Mouse (Mus musculus): ENCODE results near the gene Man2a1. TPM values are rescaled to one million over a fixed set of nuclear protein-coding genes. Genes with fewer than 3 reads are reported as not detected.

Man2a1 gene
- polyA plus RNA-seq, 1 experiment from 2014 or later: 3.0 TPM

- H3K4me3 ChIP-seq (ENCODE audit: low read depth, low read length): no peak overlapping the region
- ATAC-seq (ENCODE audit: low FRiP score): no peak
- H3K27me3 ChIP-seq (ENCODE audit: control insufficient read depth, insufficient read depth, low read length): no peaks in the 10 kb centered on the region
- no peak overlapping the region for H3K4me2 ChIP-seq
- no peaks in the 10 kb centered on the region for H3K4me1 ChIP-seq (ENCODE audit: control insufficient read depth, insufficient read depth, low read length)
- H3K9ac ChIP-seq (ENCODE audit: low read length): no peak overlapping the region
- no peaks in the 10 kb centered on the region for H3K36me3 ChIP-seq (ENCODE audit: control insufficient read depth, insufficient read depth, low read length)
- H3K9me3 ChIP-seq (ENCODE audit: control insufficient read depth, low read length): no peaks in the 10 kb centered on the region
- no peak overlapping the region for H3K27ac ChIP-seq (ENCODE audit: low read depth, low read length)
- 89% methylated on average over 10 of the region's 10 CpGs for WGBS
- no peak for DNase-seq (ENCODE audit: low spot score, missing footprints)
Observed at GRCm38 (mm10) chr17:64697277-64697831, 96.8 kb downstream of the Man2a1 start.

GRCm38 (mm10) chr17:64698516-64698915, 98.0 kb downstream of the Man2a1 start:
- Histone ChIP-seq H3K4me3 (ENCODE audit: low read depth, low read length) (no peak overlapping the region), H3K36me3 (ENCODE audit: control insufficient read depth, insufficient read depth, low read length) (no peaks in the 10 kb centered on the region), H3K4me1 (ENCODE audit: control insufficient read depth, insufficient read depth, low read length) (no peaks in the 10 kb centered on the region; the same call in 1 of the 2 replicates), H3K9me3 (ENCODE audit: control insufficient read depth, low read length) (no peaks in the 10 kb centered on the region), H3K27me3 (ENCODE audit: control insufficient read depth, insufficient read depth, low read length) (no peaks in the 10 kb centered on the region), H3K9ac (ENCODE audit: low read length) (no peak overlapping the region), H3K27ac (ENCODE audit: low read depth, low read length) (no peak overlapping the region), H3K4me2 (no peak overlapping the region)
- no peak for ATAC-seq (ENCODE audit: low FRiP score)
- DNase-seq (ENCODE audit: low spot score, missing footprints): no peak
- WGBS: 87% methylated on average over 8 of the region's 8 CpGs

- H3K9me3 ChIP-seq (ENCODE audit: control insufficient read depth, low read length): no peaks in the 10 kb centered on the region
- H3K27me3 ChIP-seq (ENCODE audit: control insufficient read depth, insufficient read depth, low read length): no peaks in the 10 kb centered on the region
- H3K36me3 ChIP-seq (ENCODE audit: control insufficient read depth, insufficient read depth, low read length): no peaks in the 10 kb centered on the region
- H3K4me3 ChIP-seq (ENCODE audit: low read depth, low read length): no peak overlapping the region
- H3K4me1 ChIP-seq (ENCODE audit: control insufficient read depth, insufficient read depth, low read length): peaks cover 6% of the 10 kb centered on the region; the same call in 1 of the 2 replicates
- 63% methylated on average over 4 of the region's 4 CpGs for WGBS
- H3K9ac ChIP-seq (ENCODE audit: low read length): no peak overlapping the region
- ATAC-seq (ENCODE audit: low FRiP score) (peak; percentile 55; the same call in 1 of the 2 replicates), DNase-seq (ENCODE audit: low spot score, missing footprints) (no peak)
- H3K27ac ChIP-seq (ENCODE audit: low read depth, low read length): no peak overlapping the region
- no peak overlapping the region for H3K4me2 ChIP-seq
Observed at GRCm38 (mm10) chr17:64703649-64704230, 103.2 kb downstream of the Man2a1 start.

- Histone ChIP-seq H3K9ac (ENCODE audit: low read length) (no peak overlapping the region), H3K36me3 (ENCODE audit: control insufficient read depth, insufficient read depth, low read length) (no peaks in the 10 kb centered on the region), H3K4me2 (no peak overlapping the region), H3K4me1 (ENCODE audit: control insufficient read depth, insufficient read depth, low read length) (peaks cover 6% of the 10 kb centered on the region; the same call in 1 of the 2 replicates), H3K27me3 (ENCODE audit: control insufficient read depth, insufficient read depth, low read length) (no peaks in the 10 kb centered on the region), H3K27ac (ENCODE audit: low read depth, low read length) (no peak overlapping the region), H3K4me3 (ENCODE audit: low read depth, low read length) (no peak overlapping the region), H3K9me3 (ENCODE audit: control insufficient read depth, low read length) (no peaks in the 10 kb centered on the region)
- 93% methylated on average over 6 of the region's 6 CpGs for WGBS
- DNase-seq (ENCODE audit: low spot score, missing footprints) (no peak), ATAC-seq (ENCODE audit: low FRiP score) (no peak)
Observed at GRCm38 (mm10) chr17:64707529-64707928, 107.0 kb downstream of the Man2a1 start.

- WGBS: 87% methylated on average over 4 of the region's 4 CpGs
- DNase-seq (ENCODE audit: low spot score, missing footprints): no peak
Observed at GRCm38 (mm10) chr17:64716318-64716717, 115.8 kb downstream of the Man2a1 start.

GRCm38 (mm10) chr17:64719760-64720159, 119.2 kb downstream of the Man2a1 start:
- H3K9me3 ChIP-seq (ENCODE audit: control insufficient read depth, low read length): no peaks in the 10 kb centered on the region
- H3K27me3 ChIP-seq (ENCODE audit: control insufficient read depth, insufficient read depth, low read length): no peaks in the 10 kb centered on the region
- H3K4me1 ChIP-seq (ENCODE audit: control insufficient read depth, insufficient read depth, low read length): no peaks in the 10 kb centered on the region
- 75% methylated on average over 5 of the region's 5 CpGs for WGBS
- H3K9ac ChIP-seq (ENCODE audit: low read length): no peak overlapping the region
- ATAC-seq (ENCODE audit: low FRiP score) (no peak), DNase-seq (ENCODE audit: low spot score, missing footprints) (no peak)
- no peaks in the 10 kb centered on the region for H3K36me3 ChIP-seq (ENCODE audit: control insufficient read depth, insufficient read depth, low read length)
- no peak overlapping the region for H3K4me2 ChIP-seq
- H3K27ac ChIP-seq (ENCODE audit: low read depth, low read length): no peak overlapping the region
- H3K4me3 ChIP-seq (ENCODE audit: low read depth, low read length): no peak overlapping the region

More at GRCm38 (mm10) chr17:64716318-64716717, 115.8 kb downstream of the Man2a1 start:
- H3K27me3 ChIP-seq (ENCODE audit: control insufficient read depth, insufficient read depth, low read length): no peaks in the 10 kb centered on the region
- H3K4me3 ChIP-seq (ENCODE audit: low read depth, low read length): no peak overlapping the region
- H3K9me3 ChIP-seq (ENCODE audit: control insufficient read depth, low read length): no peaks in the 10 kb centered on the region
- no peak overlapping the region for H3K4me2 ChIP-seq
- ATAC-seq (ENCODE audit: low FRiP score): no peak
- no peak overlapping the region for H3K27ac ChIP-seq (ENCODE audit: low read depth, low read length)
- H3K36me3 ChIP-seq (ENCODE audit: control insufficient read depth, insufficient read depth, low read length): no peaks in the 10 kb centered on the region
- H3K4me1 ChIP-seq (ENCODE audit: control insufficient read depth, insufficient read depth, low read length): no peaks in the 10 kb centered on the region
- no peak overlapping the region for H3K9ac ChIP-seq (ENCODE audit: low read length)

- H3K27ac ChIP-seq (ENCODE audit: low read depth, low read length): no peak overlapping the region
- H3K4me1 ChIP-seq (ENCODE audit: control insufficient read depth, insufficient read depth, low read length): no peaks in the 10 kb centered on the region
- H3K9me3 ChIP-seq (ENCODE audit: control insufficient read depth, low read length): no peaks in the 10 kb centered on the region
- H3K4me3 ChIP-seq (ENCODE audit: low read depth, low read length): no peak overlapping the region
- no peaks in the 10 kb centered on the region for H3K27me3 ChIP-seq (ENCODE audit: control insufficient read depth, insufficient read depth, low read length)
- no peaks in the 10 kb centered on the region for H3K36me3 ChIP-seq (ENCODE audit: control insufficient read depth, insufficient read depth, low read length)
- 88% methylated on average over 5 of the region's 5 CpGs for WGBS
- ATAC-seq (ENCODE audit: low FRiP score) (no peak), DNase-seq (ENCODE audit: low spot score, missing footprints) (no peak)
- no peak overlapping the region for H3K4me2 ChIP-seq
- no peak overlapping the region for H3K9ac ChIP-seq (ENCODE audit: low read length)
Observed at GRCm38 (mm10) chr17:64721112-64721511, 120.6 kb downstream of the Man2a1 start.

- no peaks in the 10 kb centered on the region for H3K4me1 ChIP-seq (ENCODE audit: control insufficient read depth, insufficient read depth, low read length)
- 95% methylated on average over 1 of the region's 1 CpGs for WGBS
- H3K27me3 ChIP-seq (ENCODE audit: control insufficient read depth, insufficient read depth, low read length): no peaks in the 10 kb centered on the region
- H3K9me3 ChIP-seq (ENCODE audit: control insufficient read depth, low read length): no peaks in the 10 kb centered on the region
- no peak overlapping the region for H3K27ac ChIP-seq (ENCODE audit: low read depth, low read length)
- no peak for ATAC-seq (ENCODE audit: low FRiP score)
- no peak overlapping the region for H3K4me2 ChIP-seq
- H3K4me3 ChIP-seq (ENCODE audit: low read depth, low read length): no peak overlapping the region
- no peaks in the 10 kb centered on the region for H3K36me3 ChIP-seq (ENCODE audit: control insufficient read depth, insufficient read depth, low read length)
- H3K9ac ChIP-seq (ENCODE audit: low read length): no peak overlapping the region
- no peak for DNase-seq (ENCODE audit: low spot score, missing footprints)
Observed at GRCm38 (mm10) chr17:64723162-64723561, 122.6 kb downstream of the Man2a1 start.

- 95% methylated on average over 3 of the region's 3 CpGs for WGBS
- H3K9me3 ChIP-seq (ENCODE audit: control insufficient read depth, low read length): no peaks in the 10 kb centered on the region
- H3K4me3 ChIP-seq (ENCODE audit: low read depth, low read length): no peak overlapping the region
- no peak overlapping the region for H3K27ac ChIP-seq (ENCODE audit: low read depth, low read length)
- H3K27me3 ChIP-seq (ENCODE audit: control insufficient read depth, insufficient read depth, low read length): no peaks in the 10 kb centered on the region
- H3K36me3 ChIP-seq (ENCODE audit: control insufficient read depth, insufficient read depth, low read length): no peaks in the 10 kb centered on the region
- no peak overlapping the region for H3K9ac ChIP-seq (ENCODE audit: low read length)
- no peaks in the 10 kb centered on the region for H3K4me1 ChIP-seq (ENCODE audit: control insufficient read depth, insufficient read depth, low read length)
- no peak for DNase-seq (ENCODE audit: low spot score, missing footprints)
- ATAC-seq (ENCODE audit: low FRiP score): no peak
- H3K4me2 ChIP-seq: no peak overlapping the region
Observed at GRCm38 (mm10) chr17:64725214-64725613, 124.7 kb downstream of the Man2a1 start.

Measured in midbrain, embryonic 11.5 days (tissue).